Mouse (Mus musculus): ENCODE measurements around the gene Zscan4-ps1. TPM values are rescaled to one million over a fixed set of nuclear protein-coding genes. Genes with fewer than 3 reads are reported as not detected.
"Not testable (repeated sequence)": the region's sequence is repeated elsewhere in the genome, so short reads cannot be mapped to it uniquely, and the experiment has no call there.

The Zscan4-ps1 gene
- total RNA-seq (2015), result not detected in 2 replicates
- not detected in 2 replicates for total RNA-seq (2017)

DNA sequence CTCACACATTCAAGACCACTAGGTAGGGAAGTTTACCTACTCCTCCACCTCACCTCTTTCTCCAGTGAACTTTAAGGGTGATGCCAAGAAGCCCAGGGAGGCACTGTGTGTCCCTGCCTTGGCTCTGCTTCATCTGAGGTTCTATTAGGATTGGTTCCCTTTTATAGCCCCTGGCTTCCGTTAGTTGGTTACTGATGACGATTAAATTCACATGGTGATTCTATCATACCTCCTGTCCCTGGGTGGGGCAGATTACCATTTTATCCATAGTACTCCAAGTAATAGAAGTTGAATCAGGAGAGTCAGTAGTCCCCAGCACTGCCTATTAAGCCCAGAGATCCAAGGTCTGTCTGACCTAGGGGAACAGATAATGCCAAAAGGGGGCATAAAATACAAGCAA lies at the start of gene Zscan4-ps1:
Zscan4-ps1 (minus strand) TSS at position 101 of the 400 bp plus-strand sequence.
- not testable (repeated sequence) for ATAC-seq (replicated peaks; ENCODE audit: poor library complexity)

Other genes starting within 250 kb of the Zscan4-ps1 start
- not detected in 2 replicates for gene Zscan4b, start 164.6 kb downstream of the Zscan4-ps1 start, total RNA-seq (2015)
- not detected in 2 replicates for gene Zscan4b, start 164.6 kb downstream of the Zscan4-ps1 start, total RNA-seq (2017)
- gene Zscan4c, start 63.9 kb downstream of the Zscan4-ps1 start, total RNA-seq (2015), result not detected in 2 replicates
- gene Zscan4c, start 63.9 kb downstream of the Zscan4-ps1 start, total RNA-seq (2017), result not detected in 2 replicates
- gene Zscan4d, start 96.5 kb upstream of the Zscan4-ps1 start, total RNA-seq (2015), result not detected in 2 replicates
- not detected in 2 replicates for gene Zscan4d, start 96.5 kb upstream of the Zscan4-ps1 start, total RNA-seq (2017)
- not detected in 2 replicates for gene Zscan4e, start 241.0 kb upstream of the Zscan4-ps1 start, total RNA-seq (2015)
- not detected in 2 replicates for gene Zscan4e, start 241.0 kb upstream of the Zscan4-ps1 start, total RNA-seq (2017)

Data from megakaryocyte progenitor cell, adult 5-6 weeks (primary cell).